Mouse (Mus musculus) hindbrain, embryonic 14.5 days (tissue): ENCODE data around the gene Sp1. TPM values are rescaled to one million over a fixed set of nuclear protein-coding genes. Genes with fewer than 3 reads are reported as not detected.
A peak's percentile ranks its signal among the peaks of the same experiment; 100 is the strongest.

Experiments
- ATAC-seq: fragments of 200-750 bp; cut with Nextera tagmentation; 2 replicates; pipeline ENCODE4 v1.8.0; 2017; ENCODE audit warnings: moderate number of reproducible peaks, mild to moderate bottlenecking, moderate TSS enrichment, moderate library complexity; ENCODE audit not compliant: low FRiP score
- DNase-seq: peaks from one replicate; pipeline ENCODE4 v3.0.0-alpha.2; 2015; ENCODE audit warnings: low spot score
- H3K27ac ChIP-seq: fragments of 300-500 bp; sonication (generic); 2 replicates; pipeline ENCODE4 v1.5.1; 2014; ENCODE audit warnings: mild to moderate bottlenecking, moderate library complexity
- H3K27me3 ChIP-seq: fragments of 300-500 bp; sonication (generic); 2 replicates; pipeline ENCODE4 v1.6.1; 2014; ENCODE audit warnings: mild to moderate bottlenecking, low read length, mixed read lengths; ENCODE audit not compliant: control insufficient read depth, insufficient read depth
- H3K36me3 ChIP-seq: fragments of 300-500 bp; sonication (generic); replicated peaks from 2 replicates; pipeline ENCODE4 v1.6.1; 2014; ENCODE audit not compliant: control insufficient read depth, insufficient read depth
- H3K4me1 ChIP-seq: fragments of 300-500 bp; sonication (generic); replicated peaks from 2 replicates; pipeline ENCODE4 v1.6.1; 2014; ENCODE audit warnings: antibody characterized with exemption, low read length, mixed read lengths; ENCODE audit not compliant: control insufficient read depth, insufficient read depth
- H3K4me2 ChIP-seq: fragments of 300-500 bp; sonication (generic); replicated peaks from 2 replicates; pipeline ENCODE4 v1.6.1; 2014; ENCODE audit warnings: mild to moderate bottlenecking, moderate library complexity
- H3K4me3 ChIP-seq: fragments of 300-500 bp; sonication (generic); replicated peaks from 2 replicates; pipeline ENCODE4 v1.5.1; 2014; ENCODE audit warnings: mild to moderate bottlenecking, low read length
- H3K9ac ChIP-seq: fragments of 300-500 bp; sonication (generic); 2 replicates; pipeline ENCODE4 v1.6.1; 2014
- H3K9me3 ChIP-seq: fragments of 300-500 bp; sonication (generic); 2 replicates; pipeline ENCODE4 v1.6.1; 2016; ENCODE audit warnings: low read length; ENCODE audit not compliant: control insufficient read depth
- WGBS: fragments of 180-500 bp; shearing (Covaris S2); extraction: QIAGEN DNeasy Blood & Tissue Kit; methylation state at CpG from one replicate; pipeline ENCODE4 v1.1.7; 2014; 5-methylcytosine and 5-hydroxymethylcytosine counted together
- polyA plus RNA-seq: library from polyadenylated mRNA; unstranded; fragments of >200 nt; fragmentation: Nextera tagmentation; extraction: Ambion mirVana; gene quantifications from 2 replicates; pipeline ENCODE4 v1.2.1, GENCODE M21; 2014

Sp1 gene
- polyA plus RNA-seq, 1 experiment from 2014 or later: 5.3 TPM

DNA sequence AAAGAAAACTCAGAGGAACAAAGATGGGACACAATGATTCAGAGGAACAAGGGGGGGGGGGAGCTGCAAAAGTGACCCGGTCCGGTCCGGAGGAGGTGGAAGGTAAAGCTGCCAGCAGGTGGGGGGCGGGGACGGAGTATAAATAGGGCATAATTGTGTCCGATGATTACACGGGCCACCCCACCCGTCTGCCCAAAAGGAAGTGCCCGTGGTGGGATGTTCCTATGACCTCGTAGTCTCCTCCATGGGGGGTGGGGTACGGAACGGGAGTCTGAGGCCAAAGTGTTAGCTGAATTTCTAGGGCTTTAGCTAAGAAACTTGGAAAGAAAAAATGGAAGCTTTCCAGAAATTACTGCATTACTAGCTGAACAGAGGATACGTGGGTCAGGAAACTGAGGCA lies 36.0 kb upstream of the Sp1 start:
- no peak overlapping the region for H3K9ac ChIP-seq
- no peak overlapping the region for H3K27ac ChIP-seq
- H3K4me1 ChIP-seq: peaks cover 7% of the 10 kb centered on the region; the same call in 1 of the 2 replicates
- no peaks in the 10 kb centered on the region for H3K36me3 ChIP-seq
- peaks cover 4% of the 10 kb centered on the region; the same call in 1 of the 2 replicates for H3K27me3 ChIP-seq
- WGBS: 17% methylated on average over 13 of the region's 13 CpGs
- H3K9me3 ChIP-seq: no peaks in the 10 kb centered on the region
- no peak overlapping the region for H3K4me2 ChIP-seq
- no peak for ATAC-seq
- no peak overlapping the region for H3K4me3 ChIP-seq
- no peak for DNase-seq

DNA sequence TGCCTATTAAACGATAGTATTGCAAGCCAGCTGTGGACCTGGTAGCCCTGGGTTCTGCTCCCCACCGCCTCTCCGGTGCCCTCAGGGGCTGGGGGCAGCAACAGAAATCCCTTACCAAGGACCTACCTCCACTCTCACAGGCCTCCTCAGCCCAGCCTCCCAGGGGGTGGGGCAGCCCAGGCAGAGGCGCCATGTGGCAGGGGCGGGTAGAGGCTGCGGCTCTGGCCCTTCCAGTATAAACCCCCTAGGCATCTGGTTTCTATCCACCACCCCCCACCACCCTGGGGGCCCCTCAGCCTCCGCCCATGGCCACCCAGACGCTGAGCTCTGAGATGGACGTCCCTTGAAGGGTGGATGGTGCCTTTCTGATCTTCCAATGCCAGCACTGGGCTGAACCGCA lies 35.2 kb upstream of the Sp1 start:
- 0 out of 2 replicates have a peak overlapping the region, but pooled peaks have one; percentile 16 for H3K9ac ChIP-seq
- no peak for ATAC-seq
- no peaks in the 10 kb centered on the region for H3K9me3 ChIP-seq
- no peaks in the 10 kb centered on the region for H3K27me3 ChIP-seq
- DNase-seq: no peak
- H3K36me3 ChIP-seq: no peaks in the 10 kb centered on the region
- no peak overlapping the region for H3K4me2 ChIP-seq
- WGBS: 10% methylated on average over 10 of the region's 10 CpGs
- H3K4me3 ChIP-seq: no peak overlapping the region
- peaks cover 7% of the 10 kb centered on the region; the same call in 1 of the 2 replicates for H3K4me1 ChIP-seq
- H3K27ac ChIP-seq: no peak overlapping the region

DNA sequence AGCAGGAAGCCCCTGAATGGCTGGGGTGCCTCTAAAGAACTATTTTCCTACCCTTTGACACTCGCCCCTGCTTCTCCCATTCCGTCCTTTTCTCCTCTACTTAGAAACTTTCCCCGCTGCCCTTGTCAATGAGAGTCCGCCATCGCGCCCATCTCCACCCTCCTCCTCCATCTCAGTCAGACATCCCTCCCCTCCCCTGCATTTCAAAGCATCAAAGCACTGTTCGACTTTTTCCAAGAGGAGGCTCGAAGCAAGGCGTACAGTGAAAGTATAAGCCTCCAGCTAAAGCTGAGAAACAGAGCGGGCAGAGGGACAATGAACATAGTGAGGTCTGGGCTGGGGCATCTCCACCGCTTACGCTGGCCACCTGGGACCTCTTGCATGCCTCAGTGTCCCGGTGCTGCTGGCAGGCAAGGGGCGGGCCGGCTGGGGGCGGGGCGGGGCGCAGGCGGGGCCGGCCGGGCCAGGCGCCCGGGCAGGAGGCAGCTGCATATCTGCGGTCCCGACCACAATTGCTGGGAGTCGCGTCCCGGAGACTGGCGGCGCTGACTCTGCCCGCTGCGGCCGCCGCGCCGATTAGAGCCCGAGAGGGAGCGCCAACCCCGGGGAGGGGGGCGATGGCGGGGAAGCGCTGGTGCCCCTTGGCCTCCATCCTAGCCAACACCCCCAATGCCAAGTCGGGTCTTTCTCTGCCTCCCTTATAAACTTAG lies 29.3 kb upstream of the Sp1 start:
- Histone ChIP-seq H3K27me3 (no peaks in the 10 kb centered on the region), H3K9ac (peak overlapping the region; percentile 60), H3K27ac (peak overlapping the region; percentile 64; the same call in 1 of the 2 replicates), H3K4me3 (peak overlapping the region; percentile 55), H3K36me3 (no peaks in the 10 kb centered on the region), H3K4me2 (peak overlapping the region; percentile 99), H3K9me3 (no peaks in the 10 kb centered on the region), H3K4me1 (peaks cover 12% of the 10 kb centered on the region; the same call in 1 of the 2 replicates)
- 0% methylated on average over 38 of the region's 43 CpGs for WGBS
- DNase-seq (no peak), ATAC-seq (peak; percentile 83; the same call in 1 of the 2 replicates)

DNA sequence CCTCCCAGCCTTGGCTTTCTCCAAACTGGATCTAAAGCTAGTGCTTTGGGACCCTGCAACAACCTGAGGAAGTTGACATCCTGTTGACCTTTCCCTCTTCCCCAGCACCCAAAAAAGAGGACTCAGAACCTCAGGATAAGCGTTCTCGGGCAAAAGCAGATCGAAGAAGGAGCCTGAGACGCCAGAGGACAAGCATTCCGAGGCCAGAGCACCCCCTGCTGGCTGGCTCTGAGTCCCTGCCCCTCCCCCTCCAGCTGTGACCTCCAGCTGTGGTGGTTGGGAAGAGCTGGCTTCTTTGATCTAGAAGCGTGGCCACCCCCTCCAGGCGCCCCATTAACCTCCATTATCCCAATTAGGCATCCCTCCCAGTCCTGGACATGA lies 28.8 kb upstream of the Sp1 start:
- DNase-seq (peak; percentile 81), ATAC-seq (peak; percentile 55; the same call in 1 of the 2 replicates)
- H3K27me3 ChIP-seq: no peaks in the 10 kb centered on the region
- H3K9ac ChIP-seq: peak overlapping the region; percentile 60
- H3K36me3 ChIP-seq: no peaks in the 10 kb centered on the region
- peak overlapping the region; percentile 64; the same call in 1 of the 2 replicates for H3K27ac ChIP-seq
- 0% methylated on average over 7 of the region's 7 CpGs for WGBS
- H3K4me3 ChIP-seq: peak overlapping the region; percentile 55
- H3K4me2 ChIP-seq: peak overlapping the region; percentile 99
- H3K9me3 ChIP-seq: no peaks in the 10 kb centered on the region
- peaks cover 12% of the 10 kb centered on the region; the same call in 1 of the 2 replicates for H3K4me1 ChIP-seq

DNA sequence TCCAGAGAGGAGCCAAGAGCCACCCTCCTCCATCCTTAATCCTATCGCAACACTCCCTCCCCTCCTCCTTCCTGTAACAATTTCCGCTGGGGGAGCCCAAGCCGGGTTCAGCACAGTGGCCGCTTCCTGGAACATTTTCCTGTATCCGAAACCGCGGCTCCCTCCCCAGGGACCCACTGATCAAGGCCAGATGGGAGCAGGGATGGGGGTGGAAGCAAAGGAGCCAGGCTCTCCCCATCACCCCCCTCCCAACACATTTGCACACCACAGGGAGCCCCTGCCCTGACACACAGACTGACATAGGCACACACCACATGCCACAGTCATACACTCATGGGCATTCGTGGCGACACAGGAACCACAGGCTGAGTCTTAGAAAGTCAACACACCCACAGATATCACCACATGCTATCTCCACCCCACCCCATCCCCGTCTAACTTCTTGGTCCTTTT lies 28.1 kb upstream of the Sp1 start:
- ATAC-seq (no peak), DNase-seq (no peak)
- Histone ChIP-seq H3K4me3 (no peak overlapping the region), H3K4me1 (peaks cover 12% of the 10 kb centered on the region; the same call in 1 of the 2 replicates), H3K4me2 (peak overlapping the region; percentile 99), H3K27me3 (no peaks in the 10 kb centered on the region), H3K36me3 (no peaks in the 10 kb centered on the region), H3K9ac (peak overlapping the region; percentile 60; the same call in 1 of the 2 replicates), H3K9me3 (no peaks in the 10 kb centered on the region), H3K27ac (no peak overlapping the region)
- 5% methylated on average over 10 of the region's 10 CpGs for WGBS

DNA sequence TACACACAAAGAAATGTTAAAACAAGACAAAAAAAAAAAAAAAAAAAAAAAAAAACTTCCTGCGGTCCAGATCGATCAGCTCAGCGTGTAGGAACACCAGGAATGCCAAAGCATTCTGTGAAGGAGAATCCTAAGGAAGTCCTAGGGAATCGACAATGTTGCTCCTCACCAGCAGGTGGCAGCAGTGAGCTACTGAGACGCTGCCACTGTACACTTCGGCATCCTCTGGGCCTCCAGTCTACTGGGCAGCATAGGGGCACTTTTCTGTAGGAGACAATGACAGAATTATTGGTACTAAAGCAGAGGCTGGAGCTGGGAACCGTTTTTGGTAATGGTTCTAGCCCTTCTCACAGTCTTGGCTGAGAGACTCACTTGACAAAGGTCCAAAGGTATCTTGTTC lies 24.4 kb upstream of the Sp1 start:
- H3K4me3 ChIP-seq: no peak overlapping the region
- WGBS: 1% methylated on average over 7 of the region's 7 CpGs
- H3K27ac ChIP-seq: no peak overlapping the region
- peaks cover 12% of the 10 kb centered on the region; the same call in 1 of the 2 replicates for H3K4me1 ChIP-seq
- H3K9me3 ChIP-seq: no peaks in the 10 kb centered on the region
- no peak overlapping the region for H3K4me2 ChIP-seq
- no peaks in the 10 kb centered on the region for H3K27me3 ChIP-seq
- ATAC-seq: peak; percentile 62; the same call in 1 of the 2 replicates
- H3K9ac ChIP-seq: no peak overlapping the region
- DNase-seq: peak; percentile 95
- H3K36me3 ChIP-seq: no peaks in the 10 kb centered on the region

DNA sequence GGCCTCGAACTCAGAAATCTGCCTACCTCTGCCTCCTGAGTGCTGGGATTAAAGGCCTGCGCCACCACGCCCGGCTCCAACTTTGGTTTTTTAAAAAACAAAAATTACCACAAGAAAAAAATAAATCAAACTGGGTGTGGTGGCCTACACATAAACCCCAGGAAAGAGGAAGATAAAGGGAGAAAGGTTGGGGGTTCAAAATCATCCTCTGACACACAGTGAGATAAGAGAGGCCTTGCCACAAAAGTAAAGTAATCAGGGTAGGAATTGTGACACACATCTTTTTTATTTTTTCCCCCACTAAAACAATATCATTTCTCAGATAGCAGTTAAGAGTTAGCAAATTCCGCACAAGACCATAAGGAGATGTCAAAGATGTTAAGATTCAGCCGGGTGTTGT lies 22.3 kb upstream of the Sp1 start:
- no peak overlapping the region for H3K9ac ChIP-seq
- 85% methylated on average over 6 of the region's 6 CpGs for WGBS
- H3K4me3 ChIP-seq: no peak overlapping the region
- H3K9me3 ChIP-seq: no peaks in the 10 kb centered on the region
- H3K27me3 ChIP-seq: no peaks in the 10 kb centered on the region
- H3K4me2 ChIP-seq: no peak overlapping the region
- DNase-seq: no peak
- ATAC-seq: no peak
- H3K27ac ChIP-seq: no peak overlapping the region
- no peaks in the 10 kb centered on the region for H3K36me3 ChIP-seq
- no peaks in the 10 kb centered on the region for H3K4me1 ChIP-seq

DNA sequence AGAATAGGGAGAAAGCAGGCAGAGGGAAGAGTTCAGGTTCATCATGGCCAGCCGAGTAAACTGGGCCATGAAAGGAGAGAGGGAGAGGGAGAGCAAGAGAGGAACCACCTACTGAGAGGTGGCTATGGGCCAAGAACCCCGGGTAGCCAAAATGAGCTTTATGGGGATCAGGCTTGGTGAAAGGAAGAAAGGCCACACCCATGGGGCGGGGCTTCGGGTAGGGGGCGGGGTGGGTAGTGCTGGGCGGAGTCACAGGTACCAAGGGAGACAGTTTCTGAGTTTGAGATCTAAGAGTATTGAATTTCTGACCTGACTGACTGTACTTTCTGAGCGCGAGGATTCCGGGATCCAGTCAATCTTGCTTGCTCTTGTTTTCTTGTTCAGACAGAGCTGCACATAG lies 19.3 kb upstream of the Sp1 start:
- WGBS: 55% methylated on average over 9 of the region's 9 CpGs
- H3K4me2 ChIP-seq: no peak overlapping the region
- no peak for DNase-seq
- no peak overlapping the region for H3K4me3 ChIP-seq
- no peaks in the 10 kb centered on the region for H3K4me1 ChIP-seq
- H3K27ac ChIP-seq: no peak overlapping the region
- H3K27me3 ChIP-seq: no peaks in the 10 kb centered on the region
- ATAC-seq: no peak
- H3K9ac ChIP-seq: no peak overlapping the region
- no peaks in the 10 kb centered on the region for H3K36me3 ChIP-seq
- no peaks in the 10 kb centered on the region for H3K9me3 ChIP-seq

DNA sequence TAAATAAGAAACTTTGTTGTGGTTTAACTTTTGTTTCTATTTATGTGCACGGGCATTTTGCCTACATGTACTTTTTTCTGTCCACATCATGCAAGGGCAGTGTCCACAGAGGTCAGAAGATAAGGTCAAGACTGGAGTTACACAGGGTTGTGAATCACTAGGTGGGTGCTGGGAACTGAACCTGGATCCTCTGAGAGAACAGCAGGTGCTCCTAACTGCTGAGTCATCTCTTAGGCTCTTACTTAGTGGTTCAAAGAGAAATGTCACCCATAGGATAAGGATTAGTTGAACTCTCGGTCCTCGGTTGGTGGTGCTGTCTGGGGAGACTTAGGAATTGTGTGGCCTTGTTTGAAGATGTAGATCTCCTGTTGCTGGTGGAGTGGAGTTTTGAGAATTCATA lies 17.0 kb upstream of the Sp1 start:
- Histone ChIP-seq H3K9ac (no peak overlapping the region), H3K4me2 (no peak overlapping the region), H3K27ac (no peak overlapping the region), H3K4me1 (no peaks in the 10 kb centered on the region), H3K27me3 (no peaks in the 10 kb centered on the region), H3K4me3 (no peak overlapping the region), H3K36me3 (no peaks in the 10 kb centered on the region), H3K9me3 (no peaks in the 10 kb centered on the region)
- ATAC-seq (no peak), DNase-seq (no peak)
- WGBS: 90% methylated on average over 3 of the region's 3 CpGs
